Mouse (Mus musculus): ENCODE data around the gene Pkn3. TPM values are rescaled to one million over a fixed set of nuclear protein-coding genes. Genes with fewer than 3 reads are reported as not detected.

Pkn3 gene
- polyA plus RNA-seq, 1 experiment from 2014 or later: 13.5 TPM

GRCm38 (mm10) chr2:30067031-30067888, 10.2 kb upstream of the Pkn3 start:
- Histone ChIP-seq H3K27ac (replicated peaks) (peak overlapping the region; percentile 100), H3K4me3 (peak overlapping the region; percentile 100), H3K36me3 (peaks cover 41% of the 10 kb centered on the region), H3K9me3 (replicated peaks) (no peaks in the 10 kb centered on the region), H3K27me3 (ENCODE audit: low read depth, poor library complexity, severe bottlenecking) (no peaks in the 10 kb centered on the region), H3K4me1 (peaks cover 48% of the 10 kb centered on the region)
- under 1% methylated on average over 62 of the region's 69 CpGs for WGBS
- peak; percentile 73 for DNase-seq (ENCODE audit: low spot score)

- Histone ChIP-seq H3K4me1 (peaks cover 42% of the 10 kb centered on the region), H3K36me3 (peaks cover 48% of the 10 kb centered on the region), H3K4me3 (peak overlapping the region; percentile 100), H3K27me3 (ENCODE audit: low read depth, poor library complexity, severe bottlenecking) (no peaks in the 10 kb centered on the region), H3K27ac (replicated peaks) (peak overlapping the region; percentile 100), H3K9me3 (replicated peaks) (no peaks in the 10 kb centered on the region)
- DNase-seq (ENCODE audit: low spot score): no peak
- WGBS: 52% methylated on average over 7 of the region's 7 CpGs
These were observed 9.5 kb upstream of the Pkn3 start for GRCm38 (mm10) chr2:30067962-30068361.

DNA sequence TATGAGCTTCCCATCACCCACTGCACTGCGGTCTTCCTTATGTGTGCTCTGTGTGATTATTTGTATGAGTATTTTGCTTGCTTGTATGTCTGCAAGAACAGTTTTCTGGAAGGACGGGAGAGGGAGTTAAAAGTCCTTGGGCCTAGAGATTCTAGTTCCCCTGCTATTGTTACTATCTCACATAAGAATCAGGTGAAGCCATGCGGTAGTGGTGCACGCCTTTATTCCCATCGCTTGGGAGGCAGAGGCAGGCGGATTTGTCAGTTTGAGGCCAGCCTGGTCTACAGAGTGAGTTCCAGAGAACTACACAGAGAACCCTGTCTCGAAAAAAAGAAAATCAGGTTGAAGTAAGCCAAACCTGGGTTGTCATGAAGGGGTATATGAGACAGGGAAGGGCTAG, 4.6 kb upstream of the Pkn3 start:
- no peaks in the 10 kb centered on the region for H3K9me3 ChIP-seq (replicated peaks)
- WGBS: 81% methylated on average over 7 of the region's 7 CpGs
- no peaks in the 10 kb centered on the region for H3K27me3 ChIP-seq (ENCODE audit: low read depth, poor library complexity, severe bottlenecking)
- peaks cover 64% of the 10 kb centered on the region for H3K36me3 ChIP-seq
- peaks cover 17% of the 10 kb centered on the region for H3K4me1 ChIP-seq
- no peak overlapping the region for H3K27ac ChIP-seq (replicated peaks)
- no peak for DNase-seq (ENCODE audit: low spot score)
- no peak overlapping the region for H3K4me3 ChIP-seq

GRCm38 (mm10) chr2:30073285-30073684, 4.2 kb upstream of the Pkn3 start:
- Histone ChIP-seq H3K27ac (replicated peaks) (no peak overlapping the region), H3K36me3 (peaks cover 59% of the 10 kb centered on the region)
- 82% methylated on average over 3 of the region's 3 CpGs for WGBS

GRCm38 (mm10) chr2:30075625-30076024, 1.9 kb upstream of the Pkn3 start:
- DNase-seq (ENCODE audit: low spot score): no peak
- peaks cover 25% of the 10 kb centered on the region for H3K4me1 ChIP-seq
- H3K27ac ChIP-seq (replicated peaks): no peak overlapping the region
- 93% methylated on average over 3 of the region's 3 CpGs for WGBS
- peaks cover 38% of the 10 kb centered on the region for H3K36me3 ChIP-seq
- H3K27me3 ChIP-seq (ENCODE audit: low read depth, poor library complexity, severe bottlenecking): no peaks in the 10 kb centered on the region
- no peaks in the 10 kb centered on the region for H3K9me3 ChIP-seq (replicated peaks)
- no peak overlapping the region for H3K4me3 ChIP-seq

More at GRCm38 (mm10) chr2:30073285-30073684, 4.2 kb upstream of the Pkn3 start:
- H3K9me3 ChIP-seq (replicated peaks): no peaks in the 10 kb centered on the region
- no peaks in the 10 kb centered on the region for H3K27me3 ChIP-seq (ENCODE audit: low read depth, poor library complexity, severe bottlenecking)
- no peak overlapping the region for H3K4me3 ChIP-seq
- peaks cover 17% of the 10 kb centered on the region for H3K4me1 ChIP-seq
- DNase-seq (ENCODE audit: low spot score): no peak

DNA sequence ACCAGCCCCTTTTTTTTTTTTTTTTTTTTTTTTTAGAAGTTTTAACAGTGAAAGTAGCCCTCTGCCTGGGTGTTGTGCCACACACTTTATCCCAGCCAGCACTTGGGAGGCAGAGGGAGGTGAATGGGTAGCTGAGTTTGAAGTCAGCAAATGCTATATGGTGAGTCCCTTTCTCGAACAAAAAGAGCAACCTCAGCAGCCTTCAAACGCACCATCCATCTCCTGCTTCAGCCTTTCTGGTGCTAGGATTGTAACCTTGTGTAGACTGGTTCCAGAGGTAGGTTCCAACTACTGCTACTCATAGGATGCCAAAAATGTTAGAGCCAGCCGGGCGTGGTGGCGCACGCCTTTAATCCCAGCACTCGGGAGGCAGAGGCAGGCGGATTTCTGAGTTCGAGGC, 1.0 kb upstream of the Pkn3 start:
- Histone ChIP-seq H3K4me3 (no peak overlapping the region), H3K9me3 (replicated peaks) (no peaks in the 10 kb centered on the region), H3K27me3 (ENCODE audit: low read depth, poor library complexity, severe bottlenecking) (no peaks in the 10 kb centered on the region), H3K36me3 (peaks cover 39% of the 10 kb centered on the region), H3K27ac (replicated peaks) (no peak overlapping the region), H3K4me1 (peaks cover 25% of the 10 kb centered on the region)
- 90% methylated on average over 9 of the region's 9 CpGs for WGBS
- no peak for DNase-seq (ENCODE audit: low spot score)

DNA sequence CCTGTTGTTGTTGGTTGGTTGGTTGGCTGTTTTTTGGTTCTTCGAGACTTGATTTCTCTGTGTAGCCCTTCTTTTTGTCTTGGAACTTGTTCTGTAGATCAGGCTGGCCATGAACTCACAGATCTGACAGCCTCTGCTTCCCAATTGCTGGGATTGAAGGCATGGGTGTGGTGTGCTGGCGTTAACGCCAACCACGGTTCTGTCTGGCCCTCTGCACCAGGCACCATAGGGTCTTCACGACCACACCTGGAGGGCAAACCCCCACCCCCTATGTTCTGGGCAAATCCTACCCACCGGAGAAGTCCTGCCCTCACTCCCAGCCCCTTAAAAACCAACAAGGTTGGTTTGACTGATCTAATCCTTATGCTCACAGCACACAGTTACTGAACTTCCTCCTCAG, 525 bp upstream of the Pkn3 start:
- Histone ChIP-seq H3K36me3 (peaks cover 36% of the 10 kb centered on the region), H3K4me3 (peak overlapping the region; percentile 69), H3K27me3 (ENCODE audit: low read depth, poor library complexity, severe bottlenecking) (no peaks in the 10 kb centered on the region), H3K4me1 (peaks cover 25% of the 10 kb centered on the region), H3K27ac (replicated peaks) (peak overlapping the region; percentile 89; the same call in 1 of the 2 replicates), H3K9me3 (replicated peaks) (no peaks in the 10 kb centered on the region)
- WGBS: 73% methylated on average over 6 of the region's 6 CpGs
- DNase-seq (ENCODE audit: low spot score): no peak

GRCm38 (mm10) chr2:30078349-30078712, 847 bp downstream of the Pkn3 start:
- peaks cover 23% of the 10 kb centered on the region for H3K36me3 ChIP-seq
- no peaks in the 10 kb centered on the region for H3K27me3 ChIP-seq (ENCODE audit: low read depth, poor library complexity, severe bottlenecking)
- 29% methylated on average over 10 of the region's 10 CpGs for WGBS
- peaks cover 25% of the 10 kb centered on the region for H3K4me1 ChIP-seq
- peak overlapping the region; percentile 69 for H3K4me3 ChIP-seq
- H3K9me3 ChIP-seq (replicated peaks): no peaks in the 10 kb centered on the region
- DNase-seq (ENCODE audit: low spot score): no peak
- peak overlapping the region; percentile 89 for H3K27ac ChIP-seq (replicated peaks)

DNA sequence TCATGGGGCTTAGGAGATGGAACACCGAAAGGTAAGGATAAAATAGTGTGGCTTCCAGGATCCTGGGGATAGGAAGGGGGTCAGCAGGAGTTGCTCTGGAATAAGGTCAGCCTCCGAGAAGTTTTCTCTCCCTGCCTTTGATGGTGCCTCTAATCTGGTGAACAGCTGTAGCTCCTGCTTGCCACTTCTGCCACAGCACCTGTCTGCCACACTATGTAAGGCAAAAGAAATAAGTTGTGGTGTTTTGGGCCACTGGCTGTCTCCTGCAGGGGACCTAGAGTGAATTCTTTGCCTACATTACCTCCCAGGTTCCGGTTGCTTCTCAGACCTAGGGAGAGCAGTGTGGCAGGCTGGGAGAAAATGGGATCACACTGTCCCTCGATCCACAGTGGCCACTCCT, 1.3 kb downstream of the Pkn3 start:
- Histone ChIP-seq H3K4me3 (peak overlapping the region; percentile 69), H3K9me3 (replicated peaks) (no peaks in the 10 kb centered on the region), H3K36me3 (peaks cover 18% of the 10 kb centered on the region), H3K27ac (replicated peaks) (peak overlapping the region; percentile 89), H3K4me1 (peaks cover 25% of the 10 kb centered on the region), H3K27me3 (ENCODE audit: low read depth, poor library complexity, severe bottlenecking) (no peaks in the 10 kb centered on the region)
- 80% methylated on average over 4 of the region's 4 CpGs for WGBS
- DNase-seq (ENCODE audit: low spot score): no peak

GRCm38 (mm10) chr2:30080181-30080800, 2.8 kb downstream of the Pkn3 start:
- Histone ChIP-seq H3K9me3 (replicated peaks) (no peaks in the 10 kb centered on the region), H3K27ac (replicated peaks) (0 out of 2 replicates have a peak overlapping the region, but pooled peaks have one; percentile 9), H3K36me3 (peaks cover 7% of the 10 kb centered on the region; the same call in 1 of the 2 replicates), H3K27me3 (ENCODE audit: low read depth, poor library complexity, severe bottlenecking) (no peaks in the 10 kb centered on the region), H3K4me1 (peaks cover 38% of the 10 kb centered on the region), H3K4me3 (no peak overlapping the region)
- WGBS: 90% methylated on average over 15 of the region's 15 CpGs
- DNase-seq (ENCODE audit: low spot score): no peak

- H3K27me3 ChIP-seq (ENCODE audit: low read depth, poor library complexity, severe bottlenecking): no peaks in the 10 kb centered on the region
- 54% methylated on average over 5 of the region's 5 CpGs for WGBS
- H3K27ac ChIP-seq (replicated peaks): peak overlapping the region; percentile 63; the same call in 1 of the 2 replicates
- no peak for DNase-seq (ENCODE audit: low spot score)
- peak overlapping the region; percentile 40 for H3K4me3 ChIP-seq
- H3K36me3 ChIP-seq: peaks cover 17% of the 10 kb centered on the region
- no peaks in the 10 kb centered on the region for H3K9me3 ChIP-seq (replicated peaks)
- H3K4me1 ChIP-seq: peaks cover 18% of the 10 kb centered on the region
These were observed 6.6 kb downstream of the Pkn3 start for GRCm38 (mm10) chr2:30084113-30084512.

GRCm38 (mm10) chr2:30084632-30085031, 7.1 kb downstream of the Pkn3 start:
- Histone ChIP-seq H3K27ac (replicated peaks) (peak overlapping the region; percentile 63), H3K36me3 (peaks cover 17% of the 10 kb centered on the region), H3K27me3 (ENCODE audit: low read depth, poor library complexity, severe bottlenecking) (no peaks in the 10 kb centered on the region), H3K9me3 (replicated peaks) (no peaks in the 10 kb centered on the region), H3K4me3 (peak overlapping the region; percentile 40), H3K4me1 (peaks cover 13% of the 10 kb centered on the region)
- WGBS: 7% methylated on average over 12 of the region's 12 CpGs
- DNase-seq (ENCODE audit: low spot score): peak; percentile 49

DNA sequence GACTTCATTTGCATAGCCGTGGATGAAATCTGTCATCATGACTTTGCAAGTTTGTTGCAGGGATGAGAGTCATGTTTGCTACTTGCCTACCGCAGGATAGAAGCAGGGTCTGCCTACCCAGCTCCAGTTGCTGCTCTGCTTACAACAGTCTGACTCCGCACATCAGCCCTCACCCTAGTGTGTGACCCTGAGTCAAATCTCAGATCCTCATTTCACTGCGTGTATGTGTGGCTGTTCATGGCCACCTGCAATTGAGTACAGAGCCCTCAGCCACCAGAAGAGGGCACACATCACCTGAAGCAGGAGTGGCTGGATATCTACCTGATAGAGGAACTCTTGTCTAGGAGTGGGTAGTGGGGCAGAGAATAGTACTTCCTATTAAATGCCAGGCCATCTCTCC, 9.8 kb downstream of the Pkn3 start:
- Histone ChIP-seq H3K27ac (replicated peaks) (no peak overlapping the region), H3K4me1 (peaks cover 21% of the 10 kb centered on the region), H3K4me3 (no peak overlapping the region), H3K27me3 (ENCODE audit: low read depth, poor library complexity, severe bottlenecking) (no peaks in the 10 kb centered on the region), H3K36me3 (peaks cover 35% of the 10 kb centered on the region), H3K9me3 (replicated peaks) (no peaks in the 10 kb centered on the region)
- no peak for DNase-seq (ENCODE audit: low spot score)
- WGBS: 95% methylated on average over 4 of the region's 4 CpGs

Measured in midbrain, embryonic 10.5 days (tissue).